Mouse (Mus musculus): Measurements from ENCODE around the gene Olfr320.
"Not testable (repeated sequence)": the region's sequence is repeated elsewhere in the genome, so short reads cannot be mapped to it uniquely, and the experiment has no call there.

Gene Olfr320

DNA sequence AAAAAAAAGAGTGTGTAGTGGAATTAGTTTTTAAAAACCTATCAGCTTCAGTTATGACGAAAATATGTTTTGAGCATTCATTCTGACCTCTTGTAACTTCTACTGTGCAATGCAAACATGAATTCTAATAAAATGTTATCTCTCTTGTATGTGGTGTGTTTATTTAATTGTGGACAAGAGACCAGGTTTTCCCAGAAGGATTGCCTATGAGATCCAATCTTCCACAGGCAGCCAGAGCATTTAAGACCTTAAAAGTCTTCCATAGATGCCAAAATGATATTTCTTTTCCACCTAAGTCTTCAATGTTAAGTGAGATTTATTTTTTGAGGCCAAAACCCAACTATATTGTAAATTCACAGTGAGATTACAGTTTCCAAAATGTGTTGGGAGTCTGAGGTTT is at the start of gene Olfr320:
Olfr320 (plus strand) TSS at position 301 of the 400 bp plus-strand sequence.
- DNase-seq = no peak

GRCm38 (mm10) chr11:58634878-58635277 is 46.0 kb upstream of the Olfr320 start:
- no peak for DNase-seq

GRCm38 (mm10) chr11:58636376-58636977 is 44.4 kb upstream of the Olfr320 start:
- peak; percentile 70 to 73 for DNase-seq

DNA sequence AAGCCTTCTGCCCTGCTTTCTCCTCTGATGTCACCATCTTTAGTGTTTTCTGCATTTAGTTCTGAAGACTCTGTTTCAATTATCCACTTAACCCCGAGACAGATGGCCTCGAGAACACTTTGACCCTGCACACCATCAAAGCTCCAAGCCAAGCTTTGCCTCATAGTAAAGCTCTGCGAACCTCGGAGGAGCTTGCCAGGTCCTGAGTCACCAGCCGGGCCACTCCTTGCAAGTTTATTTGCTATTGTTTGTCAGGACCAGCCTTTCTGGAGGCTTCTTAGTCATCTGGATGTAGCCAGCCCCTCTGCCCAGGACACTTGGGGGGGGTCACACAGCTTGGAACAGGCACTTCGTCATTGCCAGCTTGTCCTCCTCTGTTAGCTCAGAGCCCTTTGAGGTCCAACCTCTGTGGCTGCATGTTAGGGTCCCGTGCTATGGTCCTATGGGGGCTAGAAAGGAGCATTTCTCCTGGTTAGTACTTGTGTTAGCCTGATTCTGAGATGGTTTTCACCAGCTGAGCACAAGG is 42.7 kb upstream of the Olfr320 start:
- DNase-seq = no peak

DNA sequence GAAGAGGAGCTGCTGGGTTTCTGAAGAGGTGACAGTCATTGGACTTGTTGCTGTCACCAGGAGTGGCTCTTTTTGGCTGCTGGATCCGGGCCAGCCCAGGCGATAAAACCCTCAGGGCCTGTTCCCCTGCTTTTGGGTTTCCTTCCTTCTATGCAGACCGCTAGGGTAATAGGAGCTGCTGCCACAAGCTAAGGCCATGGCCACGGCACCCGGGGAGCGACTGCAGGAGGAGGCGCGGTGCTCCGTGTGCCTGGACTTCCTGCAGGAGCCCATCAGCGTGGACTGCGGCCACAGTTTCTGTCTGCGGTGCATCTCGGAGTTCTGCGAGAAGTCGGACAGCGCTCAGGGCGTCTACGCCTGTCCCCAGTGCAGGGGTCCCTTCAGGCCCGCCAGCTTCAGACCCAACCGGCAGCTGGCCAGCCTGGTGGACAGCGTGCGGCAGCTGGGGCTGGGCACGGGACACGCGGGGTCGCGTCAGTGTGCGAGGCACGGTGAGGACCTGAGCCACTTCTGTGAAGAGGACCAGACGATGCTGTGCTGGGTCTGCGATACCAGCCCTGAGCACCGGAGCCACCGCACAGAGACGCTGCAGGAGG is 40.5 kb upstream of the Olfr320 start, which contains the start of gene Trim58:
Trim58 (plus strand) TSS at position 194 of the 596 bp plus-strand sequence.
- no peak for DNase-seq

DNA sequence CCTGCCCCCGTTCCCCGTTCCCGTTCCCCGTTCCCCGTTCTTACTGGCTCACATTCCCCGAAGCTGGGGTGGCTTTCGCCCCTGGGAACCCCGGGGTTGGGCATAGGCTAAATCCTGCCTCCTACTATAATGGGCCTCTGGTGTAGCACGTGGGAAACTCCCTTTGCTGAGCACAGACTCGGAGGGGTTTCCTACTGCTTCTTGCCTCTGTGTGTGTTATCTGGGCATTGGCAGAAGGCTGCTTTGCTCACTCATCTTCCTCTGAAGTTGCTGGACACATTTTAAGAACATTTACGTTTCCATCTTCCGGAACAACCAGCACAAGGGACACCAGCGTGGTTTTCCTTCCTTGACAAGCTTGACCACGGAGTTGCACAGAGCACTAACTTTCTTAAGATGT is 39.8 kb upstream of the Olfr320 start:
- no peak for DNase-seq

GRCm38 (mm10) chr11:58641638-58642358 is 39.1 kb upstream of the Olfr320 start:
- DNase-seq = no peak

DNA sequence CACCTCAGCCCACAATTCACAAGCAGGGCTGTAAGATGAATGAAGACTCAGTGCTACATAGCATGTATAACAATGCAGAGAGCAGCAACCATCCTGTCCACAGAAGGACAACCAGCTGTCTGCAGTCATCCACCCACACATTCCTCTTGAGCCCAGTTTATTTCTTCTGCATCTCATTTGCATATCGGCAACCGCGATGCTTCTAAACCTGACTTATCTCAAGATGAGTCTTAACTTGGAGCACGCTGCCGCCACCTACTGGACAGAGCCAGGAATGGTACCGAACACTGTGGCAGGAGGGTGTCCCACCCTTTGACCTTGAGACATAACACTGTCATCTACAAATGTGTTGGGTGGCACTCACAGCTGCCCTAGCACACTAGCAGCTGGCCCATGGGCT is 37.5 kb upstream of the Olfr320 start:
- peak; percentile 70 to 74 for DNase-seq

DNA sequence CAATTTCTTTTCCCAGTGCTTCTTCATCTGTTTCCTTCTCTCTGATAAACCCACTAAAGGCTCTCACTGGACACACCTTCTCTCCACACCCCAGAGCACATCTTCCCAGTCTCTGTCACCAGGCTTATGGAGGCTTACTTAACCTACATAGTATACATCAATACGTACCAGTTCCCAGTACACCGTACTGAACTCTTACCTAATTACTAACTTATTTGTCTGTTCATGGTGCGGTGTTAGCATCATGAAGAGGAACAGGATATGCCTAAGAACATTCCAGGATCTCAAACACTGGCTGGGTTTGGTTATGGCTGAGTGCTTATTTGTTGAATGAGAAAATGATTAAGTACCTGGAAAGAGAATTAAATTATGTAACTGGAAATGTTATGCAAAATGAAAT is 25.7 kb upstream of the Olfr320 start:
- no peak for DNase-seq

- no peak for DNase-seq
These were observed 22.3 kb upstream of the Olfr320 start, which contains the start of gene Olfr322 for GRCm38 (mm10) chr11:58658596-58658995. TSS of gene Olfr322 (plus strand) at chr11:58658782.

- DNase-seq = no peak
These were observed 11.6 kb upstream of the Olfr320 start for GRCm38 (mm10) chr11:58669252-58669651.

DNA sequence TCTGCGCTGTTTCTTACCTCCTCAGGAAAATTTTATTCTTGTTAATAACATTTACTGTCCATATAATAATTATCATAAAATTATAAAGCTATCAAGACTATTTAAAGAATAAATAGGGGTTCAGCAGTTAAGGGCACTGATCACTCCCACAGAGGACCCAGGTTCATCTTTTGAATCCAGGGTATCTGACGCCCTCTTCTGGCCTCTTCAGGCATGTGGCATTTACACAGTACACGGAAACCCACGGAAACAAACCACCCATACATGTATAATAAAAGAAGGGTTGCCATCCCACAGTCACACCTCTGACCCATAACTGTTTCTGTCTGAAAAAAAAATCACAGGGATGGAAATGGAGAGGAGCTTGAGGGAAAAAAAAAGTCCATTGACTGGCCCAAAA is 9.1 kb upstream of the Olfr320 start:
- no peak for DNase-seq

- DNase-seq = no peak
These were observed 18.0 kb downstream of the Olfr320 start, which contains the start of gene Olfr319 for GRCm38 (mm10) chr11:58698862-58699261. TSS of gene Olfr319 (plus strand) at chr11:58699162.

- no peak for DNase-seq
These were observed 28.2 kb downstream of the Olfr320 start for GRCm38 (mm10) chr11:58709086-58709485.

- not testable (repeated sequence) for DNase-seq
These were observed 36.8 kb downstream of the Olfr320 start for GRCm38 (mm10) chr11:58717723-58718122.

DNA sequence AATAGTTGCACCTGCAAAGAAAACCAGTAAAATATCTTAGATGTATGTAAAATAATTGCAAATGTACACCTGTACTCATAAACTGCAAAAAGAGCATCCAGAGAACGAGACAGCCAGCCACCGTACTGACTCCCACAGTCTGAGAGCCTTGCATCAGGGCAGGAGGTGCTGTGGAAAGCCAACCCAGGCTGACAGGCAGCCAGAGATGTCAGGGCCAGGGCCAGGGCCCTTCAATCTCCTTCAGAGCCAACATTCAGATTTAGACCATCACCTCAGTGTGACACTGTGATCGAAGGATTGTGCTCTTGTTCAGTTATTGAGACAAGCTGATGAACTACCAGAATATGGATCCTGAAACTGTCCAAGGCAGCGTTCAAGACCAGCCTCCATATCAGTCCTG is 38.8 kb downstream of the Olfr320 start:
- no peak for DNase-seq

DNA sequence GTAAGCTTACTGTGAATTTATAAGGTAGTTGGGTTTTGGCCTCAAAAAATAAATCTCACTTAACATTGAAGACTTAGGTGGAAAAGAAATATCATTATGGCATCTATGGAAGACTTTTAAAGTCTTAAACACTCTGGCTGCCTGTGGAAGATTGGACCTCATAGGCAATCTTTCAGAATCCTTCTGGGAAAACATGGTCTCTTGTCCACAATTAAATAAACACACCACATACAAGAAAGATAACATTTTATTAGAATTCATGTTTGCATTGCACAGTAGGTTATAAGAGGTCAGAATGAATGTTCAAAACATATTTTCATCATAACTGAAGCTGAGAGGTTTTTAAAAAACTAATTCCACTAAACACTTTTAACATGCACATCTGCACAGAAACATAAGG is 43.0 kb downstream of the Olfr320 start, which contains the start of gene Olfr318:
Olfr318 (minus strand) TSS at position 101 of the 400 bp plus-strand sequence.
- no peak for DNase-seq

DNA sequence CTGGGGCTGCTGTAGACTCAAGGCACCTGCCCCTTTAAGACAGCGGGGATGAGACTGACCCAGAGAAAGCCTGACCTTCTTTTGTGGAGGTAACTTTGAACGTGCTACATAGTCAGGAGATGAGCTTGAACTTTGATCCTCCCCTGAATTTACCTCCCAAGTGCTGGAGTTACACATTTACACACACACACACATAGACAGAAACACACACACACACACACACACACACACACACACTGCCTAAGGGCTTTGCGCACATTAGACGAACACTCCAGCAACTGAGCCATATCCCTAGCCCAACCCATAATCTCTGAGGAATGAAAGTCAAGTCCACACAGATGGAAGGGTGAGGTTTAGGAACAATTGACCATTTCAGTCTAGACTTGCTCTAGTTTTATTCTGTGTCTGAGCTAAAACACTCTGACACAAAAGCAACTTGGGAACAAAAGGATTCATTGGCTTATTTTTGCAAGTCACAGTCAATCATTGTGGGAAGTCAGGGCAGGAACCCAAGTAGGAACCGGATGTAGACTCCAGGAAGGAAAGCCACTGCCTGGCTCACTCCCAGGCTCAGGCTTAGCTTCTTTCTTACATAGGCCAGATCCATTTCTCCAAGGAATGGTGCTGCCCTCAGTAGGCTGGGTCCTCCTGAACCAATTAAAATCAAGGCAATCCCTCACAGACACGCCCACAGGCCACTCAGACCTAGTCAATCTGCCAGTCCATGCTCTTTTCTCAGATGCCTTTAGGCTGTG is 47.2 kb downstream of the Olfr320 start:
- DNase-seq = not testable (repeated sequence)

DNA sequence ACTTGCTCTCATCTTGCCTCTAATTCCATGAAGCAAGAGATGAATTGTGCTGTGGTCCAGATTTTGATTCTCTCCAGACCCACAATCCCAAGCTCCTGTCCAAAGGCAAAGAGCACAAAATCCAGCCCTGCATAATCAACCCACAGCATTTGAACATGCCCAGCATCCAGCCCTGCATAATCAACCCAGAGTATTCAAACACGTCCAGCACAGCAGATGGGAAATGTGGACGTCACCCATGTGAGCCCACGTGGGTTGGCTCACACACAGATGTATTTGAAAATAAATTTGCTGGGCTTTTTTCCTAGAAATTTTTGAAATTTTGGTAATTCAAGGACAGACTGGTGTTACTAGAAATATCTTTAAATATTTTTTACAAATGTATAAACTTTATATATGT is 52.5 kb downstream of the Olfr320 start:
- no peak for DNase-seq
